Mouse (Mus musculus) urinary bladder, postnatal 4 days (tissue): ENCODE measurements around the gene C1ql2.

Experiments
- DNase-seq, 2 experiments: peaks; one replicate each; pipeline ENCODE4 v3.0.0; 2021 to 2022; ENCODE audit warnings: low spot score in 2 of 2

The C1ql2 gene

GRCm38 (mm10) chr1:120340419-120341171, at the start of gene C1ql2:
C1ql2 (plus strand) TSS chr1:120340582.
- no peak for DNase-seq

- no peak for DNase-seq
These were observed 48.7 kb upstream of the C1ql2 start for GRCm38 (mm10) chr1:120291709-120292108.

- no peak for DNase-seq
These were observed 46.6 kb upstream of the C1ql2 start for GRCm38 (mm10) chr1:120293803-120294202.

DNA sequence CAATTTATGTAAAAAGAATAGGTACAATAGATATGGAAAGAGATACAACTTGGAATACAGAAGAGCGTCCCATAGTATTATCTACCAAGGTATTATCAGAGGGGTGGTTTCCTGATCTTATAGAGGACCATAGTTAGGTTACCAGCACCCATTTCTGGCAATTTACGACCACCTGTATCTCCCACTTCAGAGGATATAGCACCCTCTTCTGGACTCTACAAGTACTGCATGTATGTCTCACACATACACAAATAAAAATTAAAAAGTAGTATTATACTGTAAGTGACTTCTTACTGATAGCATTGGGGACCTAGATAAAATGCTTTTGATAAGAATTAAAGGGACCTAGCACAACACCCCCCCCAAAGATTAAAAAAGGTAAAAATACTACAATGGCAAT, 43.4 kb upstream of the C1ql2 start:
- no peak for DNase-seq

DNA sequence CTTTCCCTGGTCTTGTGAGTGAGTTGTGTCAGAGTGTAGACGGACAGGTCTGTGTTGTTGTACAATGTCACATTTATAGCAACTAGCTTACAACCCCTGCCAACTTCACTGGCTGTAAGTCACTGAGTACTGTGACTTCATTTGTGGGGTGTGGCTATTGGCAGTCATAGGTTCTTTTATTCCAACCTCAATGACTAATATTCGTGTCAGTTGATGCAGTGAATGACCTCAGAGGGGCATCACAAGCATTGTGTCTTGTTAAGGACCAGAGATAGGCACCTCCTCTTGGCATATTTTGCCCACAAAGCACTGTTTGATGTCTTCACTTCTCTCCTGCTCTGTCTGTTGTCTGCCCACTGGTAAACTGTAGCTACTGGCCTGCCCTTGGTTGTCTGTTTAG, 34.6 kb upstream of the C1ql2 start:
- no peak for DNase-seq

- DNase-seq = no peak
These were observed 18.9 kb upstream of the C1ql2 start for GRCm38 (mm10) chr1:120321270-120322021.

- DNase-seq = no peak
These were observed 17.2 kb upstream of the C1ql2 start for GRCm38 (mm10) chr1:120323131-120323561.

- DNase-seq = no peak
These were observed 12.7 kb upstream of the C1ql2 start for GRCm38 (mm10) chr1:120327714-120328113.

DNA sequence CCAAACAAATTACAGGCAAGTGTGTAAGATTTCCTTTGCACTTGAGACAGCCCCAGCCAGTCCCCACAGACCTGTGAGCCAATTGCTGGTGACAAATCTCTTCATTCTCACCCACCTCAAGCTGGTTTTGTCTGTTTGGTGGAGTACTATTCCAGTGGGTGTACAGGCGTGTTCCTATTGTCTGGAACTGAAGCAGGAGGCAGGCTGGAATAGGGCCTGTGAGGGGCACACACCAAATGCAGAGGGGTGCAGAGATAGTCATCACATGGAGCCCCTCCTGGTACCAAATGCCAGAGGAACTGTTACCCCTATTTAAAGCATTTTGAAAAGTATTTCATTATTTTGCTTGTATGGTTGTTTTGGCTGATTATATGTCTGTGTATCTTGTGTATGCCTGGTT, 12.2 kb upstream of the C1ql2 start:
- DNase-seq = no peak

- no peak for DNase-seq
These were observed 8.5 kb upstream of the C1ql2 start for GRCm38 (mm10) chr1:120331841-120332240.

DNA sequence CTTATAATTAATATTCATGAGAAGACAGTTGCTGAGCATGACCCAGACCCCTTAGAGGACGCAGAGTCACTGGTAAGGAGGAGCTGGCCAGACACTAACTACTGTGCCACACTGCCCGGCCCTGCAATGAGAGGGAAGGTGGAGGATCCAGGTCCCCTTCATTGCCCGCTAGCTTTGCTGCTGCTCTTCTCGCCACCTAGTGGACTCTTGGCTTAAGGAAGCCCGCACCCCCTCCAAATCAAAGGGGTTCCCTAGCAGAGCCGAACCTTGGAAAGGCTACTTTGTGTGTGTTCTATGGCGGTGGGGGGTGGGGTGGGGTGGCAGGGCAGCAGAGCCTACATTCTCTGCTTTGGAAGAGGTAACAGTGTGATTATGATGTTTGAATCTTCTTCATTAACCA, 2.4 kb upstream of the C1ql2 start:
- no peak for DNase-seq

GRCm38 (mm10) chr1:120341172-120341675, 842 bp downstream of the C1ql2 start:
- DNase-seq = no peak

GRCm38 (mm10) chr1:120341811-120342370, 1.5 kb downstream of the C1ql2 start:
- no peak for DNase-seq

DNA sequence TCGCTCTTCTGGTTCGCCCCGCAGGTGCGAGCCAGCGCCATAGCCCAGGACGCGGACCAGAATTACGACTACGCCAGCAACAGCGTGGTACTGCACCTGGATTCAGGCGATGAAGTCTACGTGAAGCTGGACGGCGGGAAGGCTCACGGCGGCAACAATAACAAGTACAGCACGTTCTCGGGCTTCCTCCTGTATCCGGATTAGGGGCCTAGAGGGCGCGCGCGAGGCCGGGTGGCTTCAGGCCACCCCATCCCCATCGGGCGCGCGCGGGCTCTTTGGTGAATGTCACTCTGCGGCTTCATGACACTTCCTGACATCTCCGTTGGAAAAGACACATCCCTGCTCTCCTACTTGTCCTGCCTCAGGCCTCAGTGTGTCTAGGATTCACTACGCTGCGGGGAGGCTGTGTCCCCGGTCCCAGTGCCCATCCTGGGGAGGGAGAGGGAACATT, 2.0 kb downstream of the C1ql2 start:
- no peak for DNase-seq

DNA sequence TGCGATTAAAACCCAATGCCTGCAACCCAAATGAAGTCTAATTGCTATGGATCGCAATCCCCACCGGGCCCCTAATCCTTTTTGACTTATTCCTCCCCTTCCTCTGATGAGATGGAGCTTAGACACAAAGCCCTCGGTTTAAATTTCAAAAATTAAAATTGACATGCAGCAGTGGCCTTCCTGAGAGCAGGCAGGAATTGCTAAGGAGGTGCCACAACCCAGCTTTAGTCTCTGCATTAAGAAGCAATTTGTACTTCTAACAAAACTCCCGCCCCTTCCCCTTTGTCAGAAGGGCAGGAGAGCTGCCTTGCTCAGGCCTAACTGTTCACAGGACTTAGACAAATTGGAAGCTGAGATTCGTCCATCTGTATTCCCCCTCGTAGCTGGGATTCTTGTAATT, 4.6 kb downstream of the C1ql2 start:
- no peak for DNase-seq

DNA sequence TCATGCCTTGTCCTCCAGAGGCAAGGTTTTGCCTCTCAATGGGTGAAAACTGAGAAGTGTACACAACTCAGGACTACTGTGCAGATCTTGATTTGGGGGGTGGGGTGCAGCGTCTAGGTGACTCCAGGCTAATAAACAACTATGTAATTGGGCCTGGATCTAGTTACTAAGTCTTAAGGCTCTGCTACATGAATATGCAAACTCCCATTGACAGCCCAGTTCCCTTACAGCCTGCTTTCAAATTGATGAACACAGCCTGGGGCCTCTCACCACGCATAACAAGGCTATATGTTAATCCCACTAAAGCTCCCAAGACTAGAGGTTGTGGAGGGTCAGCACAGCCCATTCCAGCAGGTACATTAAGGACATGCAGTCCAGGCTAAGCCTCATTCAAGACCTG, 14.0 kb downstream of the C1ql2 start:
- no peak for DNase-seq

GRCm38 (mm10) chr1:120357371-120358274, 17.2 kb downstream of the C1ql2 start:
- DNase-seq = no peak

DNA sequence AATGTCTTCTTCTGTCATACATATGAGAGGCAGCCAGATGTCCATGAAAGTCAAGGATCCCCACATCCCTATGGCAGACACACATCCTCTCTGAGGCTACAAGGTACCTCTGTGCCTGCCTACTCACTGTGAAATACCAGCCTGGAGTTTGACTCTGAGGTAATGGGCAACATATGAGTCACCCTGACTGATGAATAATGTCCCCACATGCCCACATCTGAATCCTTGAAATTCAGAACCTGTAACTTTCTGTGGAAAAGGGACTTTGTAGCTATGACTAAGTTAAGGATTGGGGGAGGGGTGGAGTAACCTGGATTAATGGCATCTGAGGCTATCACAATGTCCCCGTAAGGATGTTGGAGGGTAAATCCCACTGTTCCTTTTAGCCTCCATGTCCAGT, 23.3 kb downstream of the C1ql2 start:
- DNase-seq = no peak

- DNase-seq = no peak
These were observed 27.8 kb downstream of the C1ql2 start for GRCm38 (mm10) chr1:120368138-120368537.

DNA sequence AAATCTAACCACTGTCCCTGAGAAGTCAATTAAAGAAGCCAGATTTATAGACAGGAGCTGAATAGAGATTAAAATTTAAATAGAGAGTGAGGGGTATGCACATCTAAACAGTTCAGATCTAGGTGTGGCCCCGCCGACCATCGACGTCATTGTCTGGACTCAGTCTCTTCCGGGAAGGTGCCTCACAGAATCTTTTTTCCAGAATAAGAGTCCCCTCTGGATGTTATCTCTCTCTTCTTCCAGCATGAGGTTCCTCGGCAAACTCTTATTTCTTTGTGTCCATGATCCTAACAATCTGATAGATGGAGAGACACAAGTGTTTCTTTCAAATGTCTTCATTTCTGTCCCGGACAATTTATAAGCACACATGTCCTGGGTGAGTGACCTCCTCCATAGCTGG, 33.7 kb downstream of the C1ql2 start:
- no peak for DNase-seq

DNA sequence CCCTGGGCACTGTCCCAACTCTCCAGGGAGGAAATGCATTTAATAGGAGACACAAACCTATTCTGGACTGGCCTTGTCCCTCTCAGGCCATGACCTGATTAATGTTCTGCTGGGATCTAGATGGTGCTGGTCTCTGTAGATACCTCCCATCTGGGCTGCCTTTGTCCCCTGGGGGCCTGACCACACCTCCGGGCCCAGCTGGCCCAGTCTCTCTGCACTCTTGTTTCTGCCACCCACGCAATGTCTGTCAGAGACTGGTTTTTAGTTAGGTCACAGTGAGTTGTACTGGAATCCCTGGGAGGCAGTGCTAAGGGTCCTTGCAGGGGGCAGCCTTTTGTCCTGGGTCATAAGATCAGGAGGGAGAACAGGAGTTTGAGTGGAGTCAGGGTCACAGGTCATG, 34.5 kb downstream of the C1ql2 start:
- no peak for DNase-seq
